Mouse (Mus musculus) bone marrow macrophage, adult 2 months (primary cell): ENCODE data around the gene Dcaf4.

ENCODE experiments used
- CTCF ChIP-seq: IDR thresholded peaks from 2 replicates; pipeline ENCODE4 v1.5.1; 2012; ENCODE audit warnings: low read depth, mild to moderate bottlenecking, low read length, moderate library complexity
- POLR2A ChIP-seq: IDR thresholded peaks from 2 replicates; pipeline ENCODE4 v1.6.1; 2012; ENCODE audit warnings: mild to moderate bottlenecking, low read depth, low read length, borderline replicate concordance

DNA sequence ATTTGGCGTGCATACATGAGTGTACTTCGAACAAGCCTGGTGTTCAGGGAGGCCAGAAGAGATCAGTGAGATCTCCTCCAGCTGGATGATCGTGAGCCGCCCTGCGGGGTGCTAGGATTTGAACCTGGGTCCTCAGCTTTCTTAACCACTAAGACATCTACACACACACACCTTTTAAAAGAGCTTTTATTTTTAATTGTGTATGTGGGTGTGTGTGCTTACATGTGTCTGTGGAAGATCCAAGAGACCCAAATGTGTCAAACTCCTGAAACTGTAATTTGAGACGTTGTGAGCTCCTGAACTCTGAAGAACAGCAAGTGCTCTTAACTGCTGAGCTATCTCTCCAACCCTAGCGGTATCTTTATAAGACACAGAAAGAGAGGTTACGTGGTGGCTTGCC is 817 bp downstream of the Dcaf4 start:
- TF ChIP-seq CTCF: no peak
- TF ChIP-seq POLR2A: no peak
